Mouse (Mus musculus): ENCODE results near the gene Spsb4.

DNA sequence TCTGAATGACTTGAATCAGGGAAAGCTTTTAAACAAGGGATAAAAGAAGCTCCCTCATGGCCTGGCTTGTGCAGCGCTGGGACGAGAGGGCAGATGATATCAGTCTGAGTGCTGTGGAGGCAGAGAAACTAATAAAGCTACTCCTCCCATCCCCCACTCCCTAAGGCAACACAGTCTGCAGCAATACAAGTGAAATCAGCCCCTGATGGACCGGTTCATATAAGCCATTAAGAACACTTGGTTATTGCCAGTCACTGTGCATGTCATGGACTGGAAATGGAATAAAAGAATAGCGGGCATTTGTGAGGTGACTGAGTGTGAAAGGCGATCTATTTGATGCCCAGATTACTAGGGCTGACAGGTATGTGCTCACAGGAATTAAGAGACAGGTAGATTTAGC is 79.8 kb downstream of the Spsb4 start:
- TF ChIP-seq CTCF (IDR thresholded peaks at IDR 0.05; ENCODE audit: extremely low read depth, insufficient read length, insufficient replicate concordance, low read depth, low read length): no peak
- no peak for TF ChIP-seq POLR2A (IDR thresholded peaks at IDR 0.05; ENCODE audit: low read depth, low read length)

All from small intestine, adult 2 months (tissue).